Mouse (Mus musculus) MEL (cell line): Measurements from ENCODE around the gene Pdcd6. TPM values are rescaled to one million over a fixed set of nuclear protein-coding genes. Genes with fewer than 3 reads are reported as not detected.
A peak's percentile ranks its signal among the peaks of the same experiment; 100 is the strongest.

Experiments
- DNase-seq: peaks from one replicate; pipeline ENCODE4 v3.0.0; 2011; ENCODE audit warnings: low read depth, low spot score
- H3K27ac ChIP-seq: 2 replicates; pipeline ENCODE4 v1.5.1; 2012; ENCODE audit warnings: low read depth, mild to moderate bottlenecking, control low read depth, low read length, moderate library complexity; ENCODE audit not compliant: control insufficient read depth
- H3K27me3 ChIP-seq, 2 experiments: fragments of 150-350 bp in 1 of 2; sonication (generic) in 1 of 2; 2 replicates each; pipeline ENCODE4 v1.6.1; 2012; ENCODE audit warnings: low read length in 2 of 2, mild to moderate bottlenecking in 2 of 2, improper control_type of control experiment in 1 of 2, moderate library complexity in 1 of 2; ENCODE audit not compliant: insufficient read depth in 2 of 2, control insufficient read depth in 1 of 2
- H3K36me3 ChIP-seq, 2 experiments: 2 replicates each; pipeline ENCODE4 v1.6.1; 2012 to 2014; ENCODE audit warnings: low read length in 2 of 2, improper control_type of control experiment in 1 of 2, inconsistent platforms in 1 of 2, mild to moderate bottlenecking in 1 of 2; ENCODE audit not compliant: insufficient read depth in 2 of 2, control insufficient read depth in 1 of 2
- H3K4me1 ChIP-seq, 2 experiments: fragments of 150-350 bp in 1 of 2; sonication (generic) in 1 of 2; 2 replicates each; pipeline ENCODE4 v1.6.1; 2012; ENCODE audit warnings: low read length in 2 of 2, improper control_type of control experiment in 1 of 2, mild to moderate bottlenecking in 1 of 2; ENCODE audit not compliant: insufficient read depth in 2 of 2, control insufficient read depth in 1 of 2
- H3K4me3 ChIP-seq, 2 experiments: fragments of 150-350 bp in 1 of 2; sonication (generic) in 1 of 2; 2 replicates each; pipeline ENCODE4 v1.5.1; 2012; ENCODE audit warnings: low read depth in 2 of 2, low read length in 2 of 2, mild to moderate bottlenecking in 2 of 2, moderate library complexity in 2 of 2, control low read depth in 1 of 2, improper control_type of control experiment in 1 of 2; ENCODE audit not compliant: control insufficient read depth in 1 of 2, insufficient read depth in 1 of 2
- H3K79me2 ChIP-seq: 2 replicates; pipeline ENCODE4 v1.6.1; 2012; ENCODE audit warnings: mild to moderate bottlenecking, low read length, moderate library complexity; ENCODE audit not compliant: control insufficient read depth, poor library complexity, insufficient read depth
- H3K9ac ChIP-seq: 2 replicates; pipeline ENCODE4 v1.6.1; 2012; ENCODE audit warnings: low read depth, mild to moderate bottlenecking, control low read depth, low read length, moderate library complexity; ENCODE audit not compliant: control insufficient read depth, poor library complexity, severe bottlenecking
- H3K9me3 ChIP-seq: fragments of 150-350 bp; sonication (generic); replicated peaks from 2 replicates; pipeline ENCODE4 v1.6.1; 2012; ENCODE audit warnings: mild to moderate bottlenecking, low read length, improper control_type of control experiment, moderate library complexity; ENCODE audit not compliant: insufficient read depth
- BHLHE40 ChIP-seq: IDR thresholded peaks from 2 replicates; pipeline ENCODE4 v1.6.1; 2012; ENCODE audit warnings: low read depth, mild to moderate bottlenecking, inconsistent platforms, low read length, improper control_type of control experiment, borderline replicate concordance
- CHD2 ChIP-seq: IDR thresholded peaks from 2 replicates; pipeline ENCODE4 v1.6.1; 2011; ENCODE audit warnings: low read length, improper control_type of control experiment
- CTCF ChIP-seq, 3 experiments: IDR thresholded peaks in 2 of 3; conservative IDR thresholded peaks in 1 of 3; 2 replicates each; pipeline ENCODE4 v1.5.1; 2011 to 2012; ENCODE audit warnings: low read length in 3 of 3, low read depth in 2 of 3, mild to moderate bottlenecking in 2 of 3, improper control_type of control experiment in 1 of 3, inconsistent platforms in 1 of 3, mixed read lengths in 1 of 3, moderate library complexity in 1 of 3; ENCODE audit not compliant: control insufficient read depth in 1 of 3, insufficient read depth in 1 of 3, poor library complexity in 1 of 3, severe bottlenecking in 1 of 3
- E2F4 ChIP-seq: IDR thresholded peaks from 2 replicates; pipeline ENCODE4 v1.6.1; 2011; ENCODE audit warnings: low read depth, low read length, improper control_type of control experiment, borderline replicate concordance
- EP300 ChIP-seq, 2 experiments: IDR thresholded peaks; 2 replicates each; pipeline ENCODE4 v1.6.1; 2011; ENCODE audit warnings: improper control_type of control experiment in 2 of 2, low read length in 2 of 2, low read depth in 1 of 2, mild to moderate bottlenecking in 1 of 2
- ETS1 ChIP-seq: IDR thresholded peaks from 2 replicates; pipeline ENCODE4 v1.6.1; 2012; ENCODE audit warnings: low read depth, mild to moderate bottlenecking, inconsistent platforms, low read length, improper control_type of control experiment, moderate library complexity
- GABPA ChIP-seq: IDR thresholded peaks from 2 replicates; pipeline ENCODE4 v1.6.1; 2012; ENCODE audit warnings: low read depth, mild to moderate bottlenecking, inconsistent platforms, low read length, improper control_type of control experiment, moderate library complexity
- GATA1 ChIP-seq: IDR thresholded peaks from 2 replicates; pipeline ENCODE4 v1.6.1; 2011; ENCODE audit warnings: low read depth, low read length, improper control_type of control experiment
- JUND ChIP-seq: IDR thresholded peaks from 2 replicates; pipeline ENCODE4 v1.6.1; 2011; ENCODE audit warnings: low read depth, mild to moderate bottlenecking, improper control_type of control experiment, low read length
- KAT2A ChIP-seq: conservative IDR thresholded peaks from 2 replicates; pipeline ENCODE4 v1.6.1; 2012; ENCODE audit warnings: low read depth, low read length, improper control_type of control experiment, inconsistent platforms
- MAZ ChIP-seq: IDR thresholded peaks from 2 replicates; pipeline ENCODE4 v1.6.1; 2012; ENCODE audit warnings: low read depth, mild to moderate bottlenecking, inconsistent platforms, low read length, improper control_type of control experiment
- MEF2A ChIP-seq: IDR thresholded peaks from 2 replicates; pipeline ENCODE4 v1.6.1; 2014; ENCODE audit warnings: low read depth, mild to moderate bottlenecking, inconsistent platforms, low read length, improper control_type of control experiment; ENCODE audit not compliant: poor library complexity, insufficient replicate concordance, severe bottlenecking; ENCODE audit errors: extremely low read depth
- MXI1 ChIP-seq: IDR thresholded peaks from 2 replicates; pipeline ENCODE4 v1.6.1; 2011; ENCODE audit warnings: mild to moderate bottlenecking, low read depth, low read length, improper control_type of control experiment
- MYC ChIP-seq: IDR thresholded peaks from 2 replicates; pipeline ENCODE4 v1.6.1; 2011; ENCODE audit warnings: low read depth, mild to moderate bottlenecking, low read length, improper control_type of control experiment, moderate library complexity
- NELFE ChIP-seq: IDR thresholded peaks from 2 replicates; pipeline ENCODE4 v1.6.1; 2011; ENCODE audit warnings: low read depth, low read length, improper control_type of control experiment
- NRF1 ChIP-seq: IDR thresholded peaks from 2 replicates; pipeline ENCODE4 v1.6.1; 2014; ENCODE audit warnings: low read depth, mild to moderate bottlenecking, inconsistent platforms, low read length, improper control_type of control experiment, moderate library complexity; ENCODE audit not compliant: poor library complexity, insufficient read depth, severe bottlenecking
- POLR2A ChIP-seq, 2 experiments: IDR thresholded peaks; 2 replicates each; pipeline ENCODE4 v1.6.1; 2011 to 2012; ENCODE audit warnings: low read length in 2 of 2, mild to moderate bottlenecking in 2 of 2, control low read depth in 1 of 2, improper control_type of control experiment in 1 of 2, low read depth in 1 of 2, moderate library complexity in 1 of 2; ENCODE audit not compliant: control insufficient read depth in 1 of 2, insufficient read depth in 1 of 2, poor library complexity in 1 of 2
- POLR2AphosphoS2 ChIP-seq: IDR thresholded peaks from 2 replicates; pipeline ENCODE4 v1.6.1; 2011; ENCODE audit warnings: low read length, improper control_type of control experiment
- POLR2AphosphoS5 ChIP-seq: IDR thresholded peaks from 2 replicates; pipeline ENCODE4 v1.6.1; 2012; ENCODE audit warnings: low read depth, borderline replicate concordance, mild to moderate bottlenecking, inconsistent platforms, low read length, moderate library complexity, mixed read lengths
- RAD21 ChIP-seq: IDR thresholded peaks from 2 replicates; pipeline ENCODE4 v1.6.1; 2011; ENCODE audit warnings: mild to moderate bottlenecking, low read depth, low read length, improper control_type of control experiment
- RCOR1 ChIP-seq: IDR thresholded peaks from 2 replicates; pipeline ENCODE4 v1.6.1; 2012; ENCODE audit warnings: low read depth, mild to moderate bottlenecking, inconsistent platforms, low read length, improper control_type of control experiment
- SIN3A ChIP-seq: IDR thresholded peaks from 2 replicates; pipeline ENCODE4 v1.6.1; 2012; ENCODE audit warnings: low read length, improper control_type of control experiment, inconsistent platforms
- SMC3 ChIP-seq: IDR thresholded peaks from 2 replicates; pipeline ENCODE4 v1.6.1; 2011; ENCODE audit warnings: low read depth, low read length, improper control_type of control experiment
- TBP ChIP-seq: IDR thresholded peaks from 2 replicates; pipeline ENCODE4 v1.8.0; 2011; ENCODE audit warnings: low read depth, low read length, improper control_type of control experiment
- USF2 ChIP-seq, 2 experiments: IDR thresholded peaks; 2 replicates each; pipeline ENCODE4 v1.6.1; 2011 to 2012; ENCODE audit warnings: improper control_type of control experiment in 2 of 2, low read length in 2 of 2, borderline replicate concordance in 1 of 2, inconsistent platforms in 1 of 2, low read depth in 1 of 2, mild to moderate bottlenecking in 1 of 2; ENCODE audit not compliant: insufficient read depth in 1 of 2
- ZC3H11A ChIP-seq: IDR thresholded peaks from 2 replicates; pipeline ENCODE4 v1.6.1; 2012; ENCODE audit warnings: low read depth, mild to moderate bottlenecking, inconsistent platforms, low read length, improper control_type of control experiment
- ZKSCAN1 ChIP-seq: IDR thresholded peaks from 2 replicates; pipeline ENCODE4 v1.6.1; 2012; ENCODE audit warnings: low read depth, mild to moderate bottlenecking, inconsistent platforms, low read length, improper control_type of control experiment, moderate library complexity
- ZMIZ1 ChIP-seq: IDR thresholded peaks from 2 replicates; pipeline ENCODE4 v1.6.1; 2012; ENCODE audit warnings: low read depth, mild to moderate bottlenecking, inconsistent platforms, low read length, improper control_type of control experiment, moderate library complexity
- polyA plus RNA-seq, 2 experiments: library from polyadenylated mRNA; stranded (reverse) in 1 of 2; unstranded in 1 of 2; fragments of >175 nt in 1 of 2; fragments of >200 nt in 1 of 2; gene quantifications; 2 replicates each; pipeline versions ENCODE4 v1.2.1 to v1.2.4; 2012; ENCODE audit warnings: low replicate concordance in 2 of 2, low read depth in 1 of 2; ENCODE audit not compliant: insufficient read length in 2 of 2, insufficient read depth in 1 of 2, missing spikeins in 1 of 2
- total RNA-seq: library from RNA; depleted of rRNA; stranded (reverse); fragments of 300-350 nt; gene quantifications from 2 replicates; pipeline ENCODE4 v1.2.3, GENCODE M21; 2012

Pdcd6 gene
- total and polyA plus RNA-seq, 3 experiments = 106 to 142 TPM; not detected in 1

GRCm38 (mm10) chr13:74341036-74341435, 23.7 kb upstream of the Pdcd6 start (continued):
- TF ChIP-seq CHD2 (no peak), NELFE (no peak), POLR2AphosphoS2 (no peak), RAD21 (peak; percentile 67), KAT2A (no peak), RCOR1 (no peak), USF2 (IDR thresholded peaks at IDR 0.05; ENCODE audit: borderline replicate concordance in 1 of 2, insufficient read depth in 1 of 2, low read depth in 1 of 2, low read length in 2 of 2) (no peak), EP300 (IDR thresholded peaks at IDR 0.05; ENCODE audit: low read depth in 1 of 2, low read length in 2 of 2) (no peak), ETS1 (no peak), MXI1 (no peak)

GRCm38 (mm10) chr13:74329321-74329720, 11.9 kb upstream of the Pdcd6 start:
- no peak for DNase-seq
- no peak overlapping the region for H3K27ac ChIP-seq
- peaks cover 0 to 34% of the 10 kb centered on the region in 2 experiments; a peak in 2 of 4 replicates for H3K36me3 ChIP-seq
- H3K4me3 ChIP-seq = no peak overlapping the region
- no peak overlapping the region for H3K9ac ChIP-seq
- TF ChIP-seq GABPA (no peak), MAZ (no peak), ZMIZ1 (no peak), MEF2A (no peak)
- no peaks in the 10 kb centered on the region for H3K4me1 ChIP-seq
- H3K27me3 ChIP-seq = no peaks in the 10 kb centered on the region
- no peaks in the 10 kb centered on the region for H3K9me3 ChIP-seq
- no peaks in the 10 kb centered on the region for H3K79me2 ChIP-seq

DNA sequence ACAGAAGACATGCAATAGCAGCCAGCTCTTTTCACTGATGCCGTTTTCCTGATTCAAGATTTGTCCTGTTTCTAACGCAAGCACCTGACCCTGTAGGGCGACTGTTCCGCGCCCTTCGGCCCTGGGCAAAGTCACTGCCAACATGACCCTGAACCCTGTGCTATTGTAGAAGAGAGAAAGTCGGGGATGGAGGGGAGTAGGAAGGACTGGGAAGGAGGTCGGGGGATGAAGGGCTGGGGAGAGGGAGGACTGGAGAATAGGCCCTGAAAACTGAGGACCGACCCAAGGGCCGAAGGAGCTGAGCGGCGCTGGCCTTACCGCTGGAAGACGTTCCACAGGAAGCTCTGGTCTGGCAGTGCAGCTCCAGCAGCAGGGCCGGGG, 601 bp downstream of the Pdcd6 start:
- H3K27ac ChIP-seq = peak overlapping the region; percentile 41
- H3K9me3 ChIP-seq = no peaks in the 10 kb centered on the region
- peaks cover 21% of the 10 kb centered on the region for H3K79me2 ChIP-seq
- peaks cover 5 to 24% of the 10 kb centered on the region in 2 experiments for H3K36me3 ChIP-seq
- H3K4me3 ChIP-seq = peak overlapping the region; percentile 78 to 94
- TF ChIP-seq CHD2 (no peak), USF2 (IDR thresholded peaks at IDR 0.05; ENCODE audit: borderline replicate concordance in 1 of 2, insufficient read depth in 1 of 2, low read depth in 1 of 2, low read length in 2 of 2) (no peak), ZC3H11A (no peak), SIN3A (no peak), E2F4 (no peak), SMC3 (no peak), ZKSCAN1 (no peak), CTCF (IDR thresholded peaks at IDR 0.05 in 2 of 3, conservative IDR thresholded peaks at IDR 0.05 in 1 of 3; ENCODE audit: control insufficient read depth in 1 of 3, insufficient read depth in 1 of 3, low read depth in 2 of 3, low read length in 3 of 3, poor library complexity in 1 of 3, severe bottlenecking in 1 of 3) (no peak), RAD21 (no peak), BHLHE40 (no peak), MYC (no peak), EP300 (IDR thresholded peaks at IDR 0.05; ENCODE audit: low read depth in 1 of 2, low read length in 2 of 2) (no peak), GABPA (no peak), TBP (no peak), GATA1 (no peak), POLR2A (IDR thresholded peaks at IDR 0.05; ENCODE audit: control insufficient read depth in 1 of 2, insufficient read depth in 1 of 2, low read depth in 1 of 2, low read length in 2 of 2, poor library complexity in 1 of 2) (no peak; a peak in 2 of 4 replicates), JUND (no peak), POLR2AphosphoS5 (no peak), KAT2A (no peak), NRF1 (no peak)
- H3K27me3 ChIP-seq = no peaks in the 10 kb centered on the region
- DNase-seq = no peak
- H3K9ac ChIP-seq = peak overlapping the region; percentile 91
- peaks cover 8 to 12% of the 10 kb centered on the region in 2 experiments for H3K4me1 ChIP-seq
